Mouse (Mus musculus): Measurements from ENCODE around the gene Fndc3b.

The Fndc3b gene

GRCm38 (mm10) chr3:27466297-27466901 lies 244.7 kb downstream of the Fndc3b start:
- DNase-seq (ENCODE audit: low spot score in 2 of 2): peak; percentile 74 to 78

GRCm38 (mm10) chr3:27463373-27463772 lies 247.7 kb downstream of the Fndc3b start:
- no peak for DNase-seq (ENCODE audit: low spot score in 2 of 2)

- no peak for DNase-seq (ENCODE audit: low spot score in 2 of 2)
Observed at GRCm38 (mm10) chr3:27462934-27463333, 248.2 kb downstream of the Fndc3b start.

GRCm38 (mm10) chr3:27462316-27462902 lies 248.7 kb downstream of the Fndc3b start:
- no peak for DNase-seq (ENCODE audit: low spot score in 2 of 2)

GRCm38 (mm10) chr3:27461861-27462260 lies 249.2 kb downstream of the Fndc3b start:
- DNase-seq (ENCODE audit: low spot score in 2 of 2): no peak

GRCm38 (mm10) chr3:27461037-27461436 lies 250.1 kb downstream of the Fndc3b start:
- DNase-seq (ENCODE audit: low spot score in 2 of 2): peak; percentile 86 to 90

GRCm38 (mm10) chr3:27458416-27458815 lies 252.7 kb downstream of the Fndc3b start:
- no peak for DNase-seq (ENCODE audit: low spot score in 2 of 2)

GRCm38 (mm10) chr3:27456514-27456913 lies 254.6 kb downstream of the Fndc3b start:
- DNase-seq (ENCODE audit: low spot score in 2 of 2): no peak

- DNase-seq (ENCODE audit: low spot score in 2 of 2): no peak
Observed at GRCm38 (mm10) chr3:27454402-27455195, 256.5 kb downstream of the Fndc3b start.

GRCm38 (mm10) chr3:27453453-27454098 lies 257.5 kb downstream of the Fndc3b start:
- no peak for DNase-seq (ENCODE audit: low spot score in 2 of 2)

- DNase-seq (ENCODE audit: low spot score in 2 of 2): no peak
Observed at GRCm38 (mm10) chr3:27449447-27449846, 261.7 kb downstream of the Fndc3b start.

- no peak for DNase-seq (ENCODE audit: low spot score in 2 of 2)
Observed at GRCm38 (mm10) chr3:27448367-27448766, 262.7 kb downstream of the Fndc3b start.

GRCm38 (mm10) chr3:27439704-27440103 lies 271.4 kb downstream of the Fndc3b start:
- DNase-seq (ENCODE audit: low spot score in 2 of 2): no peak

GRCm38 (mm10) chr3:27435096-27435620 lies 275.9 kb downstream of the Fndc3b start:
- no peak for DNase-seq (ENCODE audit: low spot score in 2 of 2)

GRCm38 (mm10) chr3:27432981-27433380 lies 278.1 kb downstream of the Fndc3b start:
- no peak for DNase-seq (ENCODE audit: low spot score in 2 of 2)

- peak; percentile 70 to 73 for DNase-seq (ENCODE audit: low spot score in 2 of 2)
Observed at GRCm38 (mm10) chr3:27430621-27431263, 280.4 kb downstream of the Fndc3b start.

GRCm38 (mm10) chr3:27427406-27427805 lies 283.7 kb downstream of the Fndc3b start:
- DNase-seq (ENCODE audit: low spot score in 2 of 2): no peak

GRCm38 (mm10) chr3:27424049-27424667 lies 286.9 kb downstream of the Fndc3b start:
- DNase-seq (ENCODE audit: low spot score in 2 of 2): no peak

- no peak for DNase-seq (ENCODE audit: low spot score in 2 of 2)
Observed at GRCm38 (mm10) chr3:27422521-27422920, 288.6 kb downstream of the Fndc3b start.

GRCm38 (mm10) chr3:27421980-27422379 lies 289.1 kb downstream of the Fndc3b start:
- no peak for DNase-seq (ENCODE audit: low spot score in 2 of 2)

- DNase-seq (ENCODE audit: low spot score in 2 of 2): no peak
Observed at GRCm38 (mm10) chr3:27418602-27419001, 292.5 kb downstream of the Fndc3b start.
